Mouse (Mus musculus): Measurements from ENCODE around the gene Ank3.

The Ank3 gene

GRCm38 (mm10) chr10:69536372-69537075 is 138.0 kb downstream of the Ank3 start:
- DNase-seq (ENCODE audit: low spot score in 2 of 2) = no peak

GRCm38 (mm10) chr10:69538236-69538635 is 139.7 kb downstream of the Ank3 start:
- no peak for DNase-seq (ENCODE audit: low spot score in 2 of 2)

- no peak for DNase-seq (ENCODE audit: low spot score in 2 of 2)
Measured at GRCm38 (mm10) chr10:69542439-69542838, 143.9 kb downstream of the Ank3 start.

- DNase-seq (ENCODE audit: low spot score in 2 of 2) = no peak
Measured at GRCm38 (mm10) chr10:69543876-69544620, 145.5 kb downstream of the Ank3 start.

GRCm38 (mm10) chr10:69544653-69545052 is 146.1 kb downstream of the Ank3 start:
- DNase-seq (ENCODE audit: low spot score in 2 of 2) = no peak

- no peak for DNase-seq (ENCODE audit: low spot score in 2 of 2)
Measured at GRCm38 (mm10) chr10:69545936-69546335, 147.4 kb downstream of the Ank3 start.

- DNase-seq (ENCODE audit: low spot score in 2 of 2) = no peak
Measured at GRCm38 (mm10) chr10:69546643-69547042, 148.1 kb downstream of the Ank3 start.

GRCm38 (mm10) chr10:69548771-69549170 is 150.2 kb downstream of the Ank3 start:
- no peak for DNase-seq (ENCODE audit: low spot score in 2 of 2)

- no peak for DNase-seq (ENCODE audit: low spot score in 2 of 2)
Measured at GRCm38 (mm10) chr10:69549221-69549620, 150.6 kb downstream of the Ank3 start.

- no peak for DNase-seq (ENCODE audit: low spot score in 2 of 2)
Measured at GRCm38 (mm10) chr10:69550824-69551223, 152.3 kb downstream of the Ank3 start.

- DNase-seq (ENCODE audit: low spot score in 2 of 2) = no peak
Measured at GRCm38 (mm10) chr10:69553091-69553490, 154.5 kb downstream of the Ank3 start.

- DNase-seq (ENCODE audit: low spot score in 2 of 2) = no peak
Measured at GRCm38 (mm10) chr10:69555592-69555991, 157.0 kb downstream of the Ank3 start.

- peak in 1 of 2 experiments; percentile 44 for DNase-seq (ENCODE audit: low spot score in 2 of 2)
Measured at GRCm38 (mm10) chr10:69556278-69556677, 157.7 kb downstream of the Ank3 start.

- DNase-seq (ENCODE audit: low spot score in 2 of 2) = no peak
Measured at GRCm38 (mm10) chr10:69560237-69560636, 161.7 kb downstream of the Ank3 start.

- DNase-seq (ENCODE audit: low spot score in 2 of 2) = no peak
Measured at GRCm38 (mm10) chr10:69562931-69563330, 164.4 kb downstream of the Ank3 start.

GRCm38 (mm10) chr10:69565052-69565451 is 166.5 kb downstream of the Ank3 start:
- DNase-seq (ENCODE audit: low spot score in 2 of 2) = no peak

GRCm38 (mm10) chr10:69568976-69569375 is 170.4 kb downstream of the Ank3 start:
- DNase-seq (ENCODE audit: low spot score in 2 of 2) = no peak

GRCm38 (mm10) chr10:69569740-69570139 is 171.2 kb downstream of the Ank3 start:
- DNase-seq (ENCODE audit: low spot score in 2 of 2) = no peak

GRCm38 (mm10) chr10:69570466-69571288 is 172.1 kb downstream of the Ank3 start:
- no peak for DNase-seq (ENCODE audit: low spot score in 2 of 2)

GRCm38 (mm10) chr10:69571422-69571821 is 172.8 kb downstream of the Ank3 start:
- no peak for DNase-seq (ENCODE audit: low spot score in 2 of 2)

- DNase-seq (ENCODE audit: low spot score in 2 of 2) = no peak
Measured at GRCm38 (mm10) chr10:69571972-69572371, 173.4 kb downstream of the Ank3 start.

GRCm38 (mm10) chr10:69573054-69573453 is 174.5 kb downstream of the Ank3 start:
- DNase-seq (ENCODE audit: low spot score in 2 of 2) = no peak
